Mouse (Mus musculus): ENCODE results near the gene Pnkd. TPM values are rescaled to one million over a fixed set of nuclear protein-coding genes. Genes with fewer than 3 reads are reported as not detected.
A peak's percentile ranks its signal among the peaks of the same experiment; 100 is the strongest.

Gene Pnkd
- polyA plus RNA-seq, 1 experiment from 2014 or later: 170 TPM

DNA sequence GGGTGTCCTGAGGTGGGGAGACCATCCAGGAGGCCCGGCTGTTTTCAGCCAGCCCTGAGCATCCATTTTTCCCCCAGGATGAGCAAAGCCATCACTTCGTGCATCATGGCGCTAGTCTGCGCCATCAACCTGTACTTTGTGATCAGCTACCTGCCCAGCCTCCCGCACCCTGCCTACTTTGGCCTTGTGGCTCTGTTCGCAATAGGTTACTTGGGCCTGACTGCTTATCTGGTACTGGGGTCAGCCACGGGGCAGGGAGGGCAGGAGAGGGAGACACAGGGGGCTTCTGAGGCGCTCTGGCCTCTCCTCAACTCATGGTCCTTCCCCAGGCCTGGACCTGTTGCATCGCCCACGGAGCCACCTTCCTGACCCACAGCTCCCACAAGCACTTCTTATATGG, 100.3 kb downstream of the Pnkd start:
- H3K4me3 ChIP-seq: no peak overlapping the region
- WGBS: 84% methylated on average over 10 of the region's 10 CpGs

DNA sequence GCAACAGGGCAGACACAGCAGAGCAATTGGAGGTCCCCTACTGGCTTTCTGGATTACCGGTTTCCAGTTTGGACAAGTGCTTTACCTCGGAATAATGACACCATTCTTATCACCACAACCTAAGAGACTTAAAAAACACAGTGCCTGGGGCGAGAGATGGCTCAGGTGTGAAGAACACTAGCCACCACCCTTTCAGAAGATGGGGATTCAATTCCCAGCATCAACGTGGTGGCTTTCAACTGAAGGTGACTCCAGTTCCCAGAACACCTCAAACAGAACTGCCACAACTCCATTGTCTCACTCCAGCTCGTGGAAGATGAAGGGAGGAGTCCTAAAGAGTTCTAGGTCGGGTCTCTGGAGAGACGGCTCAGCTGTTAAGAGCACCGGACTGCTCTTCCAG, 100.8 kb downstream of the Pnkd start:
- Histone ChIP-seq H3K9me3 (no peaks in the 10 kb centered on the region), H3K27me3 (ENCODE audit: insufficient read depth, poor library complexity, severe bottlenecking) (no peaks in the 10 kb centered on the region), H3K4me3 (no peak overlapping the region), H3K36me3 (no peaks in the 10 kb centered on the region), H3K4me1 (peaks cover 33% of the 10 kb centered on the region), H3K27ac (no peak overlapping the region)
- no peak for DNase-seq (ENCODE audit: low spot score)
- WGBS: 79% methylated on average over 8 of the region's 8 CpGs

More for the DNA sequence above, 100.3 kb downstream of the Pnkd start:
- no peak overlapping the region for H3K27ac ChIP-seq
- no peak for DNase-seq (ENCODE audit: low spot score)
- H3K9me3 ChIP-seq: no peaks in the 10 kb centered on the region
- peaks cover 28% of the 10 kb centered on the region for H3K4me1 ChIP-seq
- no peaks in the 10 kb centered on the region for H3K36me3 ChIP-seq
- H3K27me3 ChIP-seq (ENCODE audit: insufficient read depth, poor library complexity, severe bottlenecking): no peaks in the 10 kb centered on the region

DNA sequence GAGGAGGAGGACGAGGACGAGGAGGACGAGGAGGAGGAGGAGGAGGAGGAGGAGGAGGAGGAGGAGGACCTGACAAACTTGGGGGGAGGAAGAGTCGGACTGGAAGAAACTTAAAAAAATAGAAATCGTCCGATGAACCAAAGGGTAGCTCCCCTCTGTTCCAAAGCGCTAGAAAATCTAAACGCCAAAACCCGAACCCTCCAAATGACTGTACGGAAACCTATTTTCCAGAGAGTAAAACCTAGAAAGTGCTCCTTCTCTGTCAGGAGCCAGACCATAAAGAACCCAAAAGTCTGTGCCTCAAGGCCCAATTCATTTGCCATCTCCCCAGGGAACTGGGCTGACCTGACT, 101.6 kb downstream of the Pnkd start:
- Histone ChIP-seq H3K9me3 (no peaks in the 10 kb centered on the region), H3K36me3 (no peaks in the 10 kb centered on the region), H3K27ac (peak overlapping the region; percentile 92), H3K27me3 (ENCODE audit: insufficient read depth, poor library complexity, severe bottlenecking) (no peaks in the 10 kb centered on the region), H3K4me3 (peak overlapping the region; percentile 61), H3K4me1 (peaks cover 37% of the 10 kb centered on the region)
- DNase-seq (ENCODE audit: low spot score): no peak
- WGBS: 57% methylated on average over 8 of the region's 10 CpGs

DNA sequence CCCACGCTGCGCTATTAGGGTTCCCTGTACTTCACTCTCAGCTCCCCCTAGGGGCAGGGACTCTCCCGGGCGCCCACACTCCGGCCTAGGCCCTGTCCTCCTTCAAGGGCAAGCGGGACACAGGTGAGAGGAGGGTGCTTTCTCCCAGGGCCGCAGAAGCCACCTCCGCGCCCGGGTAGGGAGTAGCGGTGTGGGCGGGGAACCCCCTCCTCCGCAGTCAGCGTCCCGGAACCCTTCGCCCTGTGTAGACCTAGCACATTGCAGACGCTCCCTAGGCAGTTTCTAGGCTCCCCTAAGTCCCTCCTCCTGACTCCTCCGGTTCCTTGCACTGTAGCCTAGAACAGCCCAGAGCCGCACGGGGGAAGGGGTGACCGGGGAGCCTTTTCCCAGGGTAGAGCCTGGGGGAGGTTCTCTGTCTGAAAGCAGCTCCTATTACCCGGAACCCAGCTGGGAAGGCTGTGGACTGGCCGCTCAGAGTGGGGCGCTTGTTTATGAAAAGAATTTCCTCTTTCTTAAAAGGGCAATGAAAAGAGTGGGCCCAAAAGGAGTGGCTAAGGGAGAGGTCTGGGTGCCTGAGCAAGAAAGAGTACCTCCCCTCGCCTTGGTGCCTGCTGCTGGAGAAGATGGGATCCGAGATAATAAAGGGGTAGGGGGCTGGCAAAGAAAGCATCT, 102.1 kb downstream of the Pnkd start:
- Histone ChIP-seq H3K4me1 (peaks cover 37% of the 10 kb centered on the region), H3K9me3 (no peaks in the 10 kb centered on the region), H3K4me3 (peak overlapping the region; percentile 61), H3K36me3 (no peaks in the 10 kb centered on the region), H3K27me3 (ENCODE audit: insufficient read depth, poor library complexity, severe bottlenecking) (no peaks in the 10 kb centered on the region), H3K27ac (peak overlapping the region; percentile 92)
- under 1% methylated on average over 26 of the region's 26 CpGs for WGBS
- DNase-seq (ENCODE audit: low spot score): peak; percentile 96

DNA sequence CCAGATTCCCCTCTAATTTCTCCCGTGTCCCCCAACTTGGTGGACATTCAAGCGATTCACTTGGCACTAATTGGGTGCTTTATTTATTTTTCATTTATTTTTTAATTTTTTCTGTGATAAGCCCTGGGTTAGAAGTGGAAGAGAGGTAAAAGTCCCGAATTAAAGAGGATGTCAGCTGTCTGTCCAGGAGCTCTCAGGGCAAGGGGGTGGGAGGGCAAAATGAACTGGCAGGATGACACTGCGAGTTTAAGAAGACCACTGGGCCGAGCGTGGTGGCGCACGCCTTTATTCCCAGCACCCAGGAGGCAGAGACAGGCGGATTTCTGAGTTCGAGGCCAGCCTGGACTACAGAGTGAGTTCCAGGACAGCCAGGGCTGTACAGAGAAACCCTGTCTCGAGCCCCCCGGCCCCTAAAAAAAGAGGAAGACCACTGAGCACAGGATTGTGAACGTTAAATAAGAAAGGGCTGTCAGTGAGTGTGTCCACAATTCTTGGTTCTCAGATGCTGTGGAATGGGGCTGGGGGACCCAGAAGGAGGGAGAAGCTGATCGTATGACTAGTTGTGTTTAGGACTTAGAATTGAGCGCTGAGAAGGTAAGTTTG, 102.8 kb downstream of the Pnkd start:
- 61% methylated on average over 15 of the region's 15 CpGs for WGBS

DNA sequence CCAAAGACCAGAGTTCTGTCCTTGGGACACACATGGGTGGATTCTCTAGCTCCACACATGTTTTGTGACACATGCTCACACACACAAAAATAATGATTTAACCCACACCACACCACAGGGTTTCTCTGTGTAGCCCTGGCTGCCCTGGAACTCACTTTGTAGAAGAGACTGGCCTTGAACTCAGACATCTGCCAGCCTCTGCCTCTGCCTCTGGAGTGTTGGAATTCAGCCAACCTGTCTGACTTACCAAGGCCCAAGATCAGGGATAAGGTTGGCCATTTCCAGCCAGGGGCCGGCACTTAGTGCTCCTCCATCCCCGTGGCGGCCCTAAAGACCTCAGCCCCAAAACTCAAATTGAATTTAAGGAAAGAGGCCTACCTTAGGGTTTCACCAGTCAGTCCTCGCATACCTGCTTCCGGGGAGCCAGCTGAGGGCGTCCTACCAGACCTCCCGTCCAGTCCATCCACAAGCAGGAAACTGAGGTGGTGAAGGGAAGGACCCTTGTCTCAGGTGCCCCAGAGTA, 103.7 kb downstream of the Pnkd start:
- peak overlapping the region; percentile 92; the same call in 1 of the 2 replicates for H3K27ac ChIP-seq
- H3K36me3 ChIP-seq: peaks cover 4% of the 10 kb centered on the region
- no peak overlapping the region for H3K4me3 ChIP-seq
- no peak for DNase-seq (ENCODE audit: low spot score)
- peaks cover 49% of the 10 kb centered on the region for H3K4me1 ChIP-seq
- H3K27me3 ChIP-seq (ENCODE audit: insufficient read depth, poor library complexity, severe bottlenecking): no peaks in the 10 kb centered on the region
- WGBS: 79% methylated on average over 7 of the region's 7 CpGs
- no peaks in the 10 kb centered on the region for H3K9me3 ChIP-seq

More for the DNA sequence above, 102.8 kb downstream of the Pnkd start:
- Histone ChIP-seq H3K9me3 (no peaks in the 10 kb centered on the region), H3K27me3 (ENCODE audit: insufficient read depth, poor library complexity, severe bottlenecking) (no peaks in the 10 kb centered on the region), H3K27ac (peak overlapping the region; percentile 92), H3K4me1 (peaks cover 39% of the 10 kb centered on the region), H3K4me3 (peak overlapping the region; percentile 61), H3K36me3 (no peaks in the 10 kb centered on the region)
- DNase-seq (ENCODE audit: low spot score): no peak

DNA sequence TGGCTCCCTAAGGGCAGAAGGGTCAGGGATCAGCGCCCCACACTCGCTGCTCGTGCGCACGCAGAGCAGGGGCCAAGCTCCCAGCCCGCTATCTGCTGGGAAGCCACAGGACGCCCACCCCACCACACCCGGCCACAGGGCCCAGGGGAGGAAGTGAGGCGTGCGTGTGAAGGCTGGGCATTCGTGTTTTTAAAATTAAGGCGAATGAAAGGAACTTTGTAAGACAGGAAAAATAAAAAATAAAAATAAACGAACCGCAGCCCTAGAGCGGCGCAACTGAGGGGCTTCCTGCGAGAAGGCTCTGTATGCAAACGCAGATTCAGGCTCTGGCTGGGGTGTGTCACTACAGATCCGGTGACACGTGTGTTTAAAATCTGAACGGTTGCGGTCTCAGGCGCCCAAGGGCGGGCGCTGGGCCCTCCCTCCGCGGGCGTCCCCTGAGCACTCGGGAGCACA, 105.1 kb downstream of the Pnkd start:
- no peaks in the 10 kb centered on the region for H3K27me3 ChIP-seq (ENCODE audit: insufficient read depth, poor library complexity, severe bottlenecking)
- H3K27ac ChIP-seq: peak overlapping the region; percentile 100
- peaks cover 62% of the 10 kb centered on the region for H3K4me1 ChIP-seq
- DNase-seq (ENCODE audit: low spot score): peak; percentile 87
- peaks cover 18% of the 10 kb centered on the region for H3K36me3 ChIP-seq
- H3K9me3 ChIP-seq: no peaks in the 10 kb centered on the region
- WGBS: 2% methylated on average over 29 of the region's 29 CpGs
- H3K4me3 ChIP-seq: peak overlapping the region; percentile 86

DNA sequence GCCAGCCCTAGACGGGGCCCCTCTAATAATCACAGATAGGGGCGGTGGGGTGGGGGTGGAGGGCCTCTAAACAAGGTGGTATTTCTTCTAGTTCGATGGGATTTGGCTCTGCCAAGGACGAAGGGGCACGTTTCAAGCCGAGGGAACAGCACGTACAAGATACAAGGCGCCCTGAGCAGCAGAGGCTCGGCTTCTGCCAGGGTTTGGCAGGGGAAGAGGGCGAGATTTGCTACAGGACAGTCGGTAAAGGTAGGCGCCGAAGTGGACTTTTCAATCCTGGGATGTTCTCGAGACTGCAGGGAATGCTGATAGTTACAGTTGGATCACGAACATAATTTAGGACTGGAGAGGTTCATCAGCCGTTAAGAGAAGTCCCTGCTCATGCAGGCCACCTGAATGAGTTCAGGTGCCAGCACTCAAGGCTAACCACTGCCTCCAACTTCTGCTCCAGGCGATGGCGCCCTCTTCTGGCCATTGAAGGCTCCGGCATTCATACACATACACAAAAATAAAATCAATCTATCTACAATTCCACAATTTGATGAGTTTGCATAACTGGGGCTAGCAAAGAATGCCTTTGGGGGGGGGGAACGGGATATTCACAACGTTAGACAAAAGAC, 105.7 kb downstream of the Pnkd start:
- peak; percentile 91 for DNase-seq (ENCODE audit: low spot score)
- H3K9me3 ChIP-seq: no peaks in the 10 kb centered on the region
- no peaks in the 10 kb centered on the region for H3K27me3 ChIP-seq (ENCODE audit: insufficient read depth, poor library complexity, severe bottlenecking)
- peak overlapping the region; percentile 100 for H3K27ac ChIP-seq
- WGBS: 7% methylated on average over 21 of the region's 21 CpGs
- peak overlapping the region; percentile 86 for H3K4me3 ChIP-seq
- peaks cover 64% of the 10 kb centered on the region for H3K4me1 ChIP-seq
- peaks cover 23% of the 10 kb centered on the region for H3K36me3 ChIP-seq

DNA sequence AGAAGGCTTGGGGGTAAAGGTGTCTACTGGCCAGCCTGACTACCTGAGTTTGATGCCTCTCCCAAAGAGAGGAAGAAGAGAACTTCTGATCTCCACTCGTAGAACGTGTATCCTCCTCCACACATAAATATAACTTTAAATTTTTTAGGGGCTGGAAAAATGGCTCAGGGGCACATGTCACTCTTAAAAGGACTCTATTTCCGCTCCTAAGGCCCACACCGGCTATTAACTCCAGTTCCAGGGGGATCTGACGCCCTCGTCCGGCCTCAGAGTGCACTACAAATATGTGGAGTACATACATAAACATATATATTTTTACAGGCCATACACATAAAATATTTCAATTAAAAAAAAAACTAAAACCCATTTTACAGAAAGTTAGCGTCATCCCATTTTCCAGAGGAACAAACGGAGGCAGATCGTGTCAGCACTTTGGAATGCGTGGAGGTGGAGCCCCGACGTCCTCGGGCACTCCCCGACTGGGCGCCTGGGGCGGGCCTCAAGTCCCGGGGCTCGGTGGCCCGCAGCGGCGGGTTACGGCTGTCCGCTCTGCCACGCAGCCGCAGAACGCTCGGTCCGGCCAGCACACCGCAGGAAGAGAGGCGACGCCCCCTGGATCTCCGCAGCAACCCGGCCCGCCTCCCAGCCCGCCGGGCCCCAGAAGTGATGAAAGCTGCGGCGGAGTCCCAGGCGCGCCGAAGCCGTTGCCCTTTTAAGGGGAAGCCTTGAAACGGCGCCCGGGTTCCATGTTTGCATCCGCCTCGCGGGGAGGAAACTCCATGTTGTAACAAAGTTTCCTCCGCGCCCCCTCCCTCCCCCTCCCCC, 106.4 kb downstream of the Pnkd start, which contains the start of gene Ctdsp1:
Gene Ctdsp1 (plus strand): TSS at position 586 of the 825 bp plus-strand sequence.
- 2% methylated on average over 51 of the region's 51 CpGs for WGBS
- Histone ChIP-seq H3K27ac (peak within 1 kb of the TSS; percentile 100), H3K4me3 (peak within 1 kb of the TSS; percentile 86), H3K36me3 (peaks cover 28% of the 10 kb centered on the region), H3K27me3 (ENCODE audit: insufficient read depth, poor library complexity, severe bottlenecking) (no peaks in the 10 kb centered on the region), H3K4me1 (peaks cover 64% of the 10 kb centered on the region), H3K9me3 (no peaks in the 10 kb centered on the region)
- peak; percentile 98 for DNase-seq (ENCODE audit: low spot score)

DNA sequence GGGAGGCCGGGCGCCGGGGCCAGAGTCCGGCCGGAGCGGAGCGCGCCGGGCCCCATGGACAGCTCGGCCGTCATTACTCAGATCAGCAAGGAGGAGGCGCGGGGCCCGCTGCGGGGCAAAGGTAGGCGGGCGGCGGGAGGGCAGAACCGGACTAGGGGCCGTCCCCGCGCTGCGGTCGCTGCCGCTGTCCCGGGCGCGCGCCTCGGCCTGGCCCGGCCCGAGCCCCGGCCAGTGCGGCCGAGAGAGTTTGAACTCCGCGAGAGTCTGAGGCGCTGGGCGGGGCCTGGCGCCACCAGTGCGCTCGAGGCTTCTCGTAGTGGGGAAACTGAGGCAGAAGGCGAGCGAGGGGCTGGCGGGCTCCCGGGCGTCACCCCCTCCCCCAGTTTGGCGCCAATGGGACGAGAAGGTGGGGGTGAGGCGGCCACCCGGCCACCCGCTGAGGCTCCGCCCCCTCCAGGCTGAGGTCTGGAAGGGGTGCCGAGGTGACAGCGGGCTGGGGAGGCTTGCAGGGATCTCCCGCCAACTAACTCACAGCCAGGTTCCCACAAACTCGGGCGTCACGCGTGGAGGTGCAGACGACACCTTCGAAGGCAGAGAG, 107.2 kb downstream of the Pnkd start:
- H3K27ac ChIP-seq: peak overlapping the region; percentile 100
- WGBS: under 1% methylated on average over 57 of the region's 63 CpGs
- peaks cover 63% of the 10 kb centered on the region for H3K4me1 ChIP-seq
- no peaks in the 10 kb centered on the region for H3K27me3 ChIP-seq (ENCODE audit: insufficient read depth, poor library complexity, severe bottlenecking)
- peak; percentile 88 for DNase-seq (ENCODE audit: low spot score)
- no peaks in the 10 kb centered on the region for H3K9me3 ChIP-seq
- H3K36me3 ChIP-seq: peaks cover 28% of the 10 kb centered on the region
- peak overlapping the region; percentile 86 for H3K4me3 ChIP-seq

DNA sequence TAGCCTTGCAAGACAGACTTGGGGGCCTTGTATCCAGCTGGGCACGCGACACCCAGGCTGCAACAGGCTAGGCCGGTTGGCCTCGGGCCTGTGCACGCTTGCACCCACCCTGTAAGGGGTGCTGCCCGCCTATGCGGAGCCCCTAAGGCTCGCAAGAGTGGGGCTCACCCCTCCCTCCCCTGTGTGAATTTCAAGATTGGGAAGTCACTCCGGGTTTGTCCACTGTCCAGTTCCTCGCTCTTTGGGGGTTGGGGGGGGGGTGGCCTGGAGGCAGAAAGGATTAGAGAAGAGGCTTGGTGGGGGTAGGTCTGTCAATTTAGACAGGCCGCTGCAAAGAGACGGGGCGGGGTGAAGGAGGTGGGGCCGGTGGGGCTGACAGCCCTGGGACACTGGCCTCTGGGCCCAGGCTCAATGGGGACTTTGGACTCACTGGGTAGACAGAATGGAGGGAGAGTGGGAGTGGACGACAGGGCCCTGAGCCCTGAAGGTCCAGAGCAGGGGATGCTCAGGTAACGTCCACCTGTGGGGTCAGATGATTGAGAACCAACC, 107.8 kb downstream of the Pnkd start:
- DNase-seq (ENCODE audit: low spot score): no peak
- H3K9me3 ChIP-seq: no peaks in the 10 kb centered on the region
- H3K4me1 ChIP-seq: peaks cover 57% of the 10 kb centered on the region
- H3K27me3 ChIP-seq (ENCODE audit: insufficient read depth, poor library complexity, severe bottlenecking): no peaks in the 10 kb centered on the region
- WGBS: 2% methylated on average over 16 of the region's 16 CpGs
- peak overlapping the region; percentile 86 for H3K4me3 ChIP-seq
- peak overlapping the region; percentile 100 for H3K27ac ChIP-seq
- peaks cover 28% of the 10 kb centered on the region for H3K36me3 ChIP-seq

DNA sequence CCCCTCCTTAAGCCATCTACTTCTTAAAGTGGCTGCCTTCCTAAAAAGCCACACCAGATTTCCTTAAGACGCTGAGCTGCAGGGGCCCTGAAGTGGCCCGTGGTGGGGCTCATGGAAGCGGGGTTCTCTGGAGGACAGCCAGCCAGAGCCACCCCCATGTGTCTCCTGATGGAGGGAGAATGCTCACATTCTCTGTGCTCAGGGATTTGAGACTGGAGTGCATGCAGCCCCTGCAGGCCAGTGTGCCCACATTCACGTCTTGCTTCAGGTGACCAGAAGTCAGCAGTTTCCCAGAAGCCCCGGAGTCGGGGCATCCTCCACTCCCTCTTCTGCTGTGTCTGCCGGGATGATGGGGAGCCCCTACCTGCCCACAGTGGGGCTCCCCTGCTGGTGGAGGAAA, 108.3 kb downstream of the Pnkd start:
- no peak for DNase-seq (ENCODE audit: low spot score)
- peaks cover 60% of the 10 kb centered on the region for H3K4me1 ChIP-seq
- WGBS: 59% methylated on average over 7 of the region's 7 CpGs

More for the DNA sequence above, 108.3 kb downstream of the Pnkd start:
- H3K27me3 ChIP-seq (ENCODE audit: insufficient read depth, poor library complexity, severe bottlenecking): no peaks in the 10 kb centered on the region
- no peaks in the 10 kb centered on the region for H3K9me3 ChIP-seq
- H3K4me3 ChIP-seq: peak overlapping the region; percentile 86
- peak overlapping the region; percentile 100 for H3K27ac ChIP-seq
- H3K36me3 ChIP-seq: peaks cover 28% of the 10 kb centered on the region
